Mouse (Mus musculus) mesoderm, embryonic 11.5 days (tissue): ENCODE measurements around the gene Dhrs13.

Experiments
- DNase-seq: peaks from one replicate; pipeline ENCODE4 v3.0.0-alpha.2; 2012; ENCODE audit warnings: low read depth, low spot score

Gene Dhrs13

DNA sequence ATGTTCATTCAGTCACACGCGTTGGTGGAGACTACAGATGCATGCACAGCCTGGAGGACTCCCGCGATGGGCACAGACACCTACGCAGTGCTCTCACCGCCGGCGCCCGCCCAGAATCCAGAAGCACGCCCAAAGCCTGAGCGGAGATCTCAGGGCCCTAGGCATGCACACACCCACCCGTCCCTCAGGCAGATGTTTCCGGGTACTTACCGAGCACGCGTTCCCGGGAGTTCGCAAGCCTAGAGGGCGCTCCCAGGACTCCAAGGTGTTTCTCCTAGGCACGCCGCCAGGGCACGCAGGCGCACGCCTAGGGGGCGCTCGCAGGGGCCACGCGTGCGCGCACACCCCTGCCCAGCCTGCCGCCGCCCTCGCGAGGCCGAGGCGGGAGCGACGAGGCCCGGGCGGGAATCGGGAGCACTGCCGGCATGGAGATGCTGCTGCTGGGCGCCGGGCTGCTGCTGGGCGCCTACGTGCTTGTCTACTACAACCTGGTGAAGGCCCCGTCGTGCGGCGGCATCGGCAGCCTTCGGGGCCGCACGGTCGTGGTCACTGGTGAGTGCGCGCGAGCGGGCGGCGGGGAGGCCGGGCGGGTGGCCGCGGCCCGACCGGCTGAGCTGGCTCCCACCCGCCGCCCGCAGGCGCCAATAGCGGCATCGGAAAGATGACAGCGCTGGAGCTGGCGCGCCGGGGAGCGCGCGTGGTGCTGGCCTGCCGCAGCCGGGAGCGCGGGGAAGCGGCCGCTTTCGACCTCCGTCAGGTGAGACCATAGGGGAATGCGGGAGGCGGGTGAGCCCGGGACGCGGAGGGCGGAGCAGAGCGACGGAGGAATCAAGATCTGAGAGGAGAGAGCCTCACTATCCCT, at the start of gene Dhrs13:
Gene Dhrs13, plus strand, starts transcription at position 334 of the 862 bp plus-strand sequence.
- peak; percentile 95 for DNase-seq

DNA sequence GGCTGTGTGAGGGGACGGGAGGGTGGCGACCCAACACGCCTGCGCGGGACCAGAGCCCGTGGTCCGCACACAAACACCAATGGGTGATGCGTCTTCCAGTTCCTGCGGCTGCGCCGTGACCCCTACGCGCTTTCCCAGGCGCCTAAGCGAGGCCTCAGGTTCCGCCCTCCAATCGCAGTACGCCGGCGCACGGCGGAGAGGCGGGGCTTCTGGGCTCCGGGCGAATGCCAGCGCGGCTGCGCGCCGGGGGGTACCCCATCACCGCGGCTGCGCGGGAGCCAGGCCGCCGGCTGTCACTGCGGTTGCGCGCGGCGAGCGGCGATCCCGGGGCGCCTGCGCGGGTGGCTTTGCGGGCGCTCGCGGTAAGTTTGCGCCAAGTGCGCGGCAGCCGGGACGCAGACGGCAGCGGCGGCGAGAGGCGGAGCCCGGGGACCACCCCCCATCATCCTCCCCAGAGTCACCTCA, 49.6 kb upstream of the Dhrs13 start, which contains the start of gene Phf12:
Gene Phf12, plus strand, starts transcription at position 314 of the 465 bp plus-strand sequence.
- peak; percentile 100 for DNase-seq

DNA sequence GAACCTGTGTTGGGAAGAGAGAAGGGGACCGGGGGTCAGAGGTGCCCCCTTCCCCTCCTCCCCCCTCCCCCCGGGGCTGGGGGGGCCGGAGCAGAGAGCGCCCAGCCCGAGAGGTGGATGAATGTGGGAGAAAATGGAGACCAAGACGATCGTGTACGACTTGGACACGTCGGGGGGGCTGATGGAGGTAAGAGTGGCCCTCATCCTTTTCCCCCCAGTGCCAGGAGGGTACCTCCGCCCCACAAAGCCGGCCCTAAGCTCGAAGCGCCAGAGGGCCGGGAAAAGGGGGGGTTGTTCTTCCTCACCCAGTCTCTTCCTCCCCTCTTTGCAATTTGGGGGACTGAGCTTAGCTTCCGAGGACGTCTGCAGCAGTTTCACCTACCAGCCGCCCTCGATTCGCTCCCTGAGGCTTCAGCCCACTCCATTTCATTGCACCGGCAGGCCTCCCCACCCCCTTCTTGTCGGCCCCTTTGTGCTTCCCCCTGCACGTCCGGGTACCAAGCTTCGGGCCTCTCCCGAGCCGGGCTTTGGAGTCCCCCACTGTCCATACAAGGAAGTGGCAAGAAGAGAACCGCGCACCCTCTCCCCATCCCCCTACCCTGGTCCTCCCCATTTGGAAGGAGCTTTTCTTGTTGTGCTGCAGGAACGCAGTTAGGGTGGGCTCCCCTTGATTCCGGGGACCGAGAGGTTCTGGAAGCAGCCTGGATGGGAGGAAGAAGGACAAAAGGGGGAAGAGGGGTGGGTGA, 48.7 kb upstream of the Dhrs13 start:
- DNase-seq = peak; percentile 58

DNA sequence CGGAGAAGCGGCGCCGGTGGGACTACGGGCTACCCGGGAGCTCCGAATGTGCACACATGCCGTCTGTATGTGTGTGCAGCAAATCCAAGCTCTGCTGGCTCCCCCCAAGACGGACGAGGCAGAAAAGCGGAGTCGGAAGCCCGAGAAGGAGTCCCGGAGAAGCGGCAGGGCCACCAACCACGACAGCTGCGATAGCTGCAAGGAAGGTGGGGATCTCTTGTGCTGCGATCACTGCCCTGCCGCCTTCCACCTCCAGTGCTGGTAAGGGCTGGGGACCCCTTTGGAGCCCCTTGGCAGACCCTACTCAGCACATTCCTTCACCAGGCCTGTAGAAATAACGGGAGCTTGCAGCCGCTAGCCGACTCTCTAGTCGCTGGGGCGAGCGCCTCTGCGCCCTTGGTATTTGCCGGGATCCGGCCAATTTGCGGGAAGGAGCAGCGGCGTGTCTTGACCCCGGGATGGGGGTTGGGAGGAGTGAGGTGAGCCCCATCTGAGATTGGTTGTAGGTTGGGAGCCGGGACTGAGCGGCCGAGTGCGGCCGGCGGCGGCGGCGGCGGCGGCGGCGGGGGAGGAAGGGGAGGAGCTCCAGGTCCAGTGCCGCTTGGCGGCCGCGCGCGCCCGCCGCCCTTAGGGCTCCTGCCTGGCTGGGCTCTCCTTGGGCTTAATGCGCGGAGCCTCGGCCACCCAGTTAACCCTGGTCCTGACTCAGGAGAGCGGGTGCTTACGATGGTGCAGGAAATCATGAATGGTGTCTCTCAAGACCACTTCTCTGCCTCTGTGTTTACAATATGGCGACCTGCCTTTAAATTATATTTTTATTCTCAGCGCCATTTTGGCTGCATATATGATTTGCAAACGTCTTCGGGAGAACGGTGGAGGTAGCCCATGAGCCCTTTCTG, 47.9 kb upstream of the Dhrs13 start:
- DNase-seq = peak; percentile 53

DNA sequence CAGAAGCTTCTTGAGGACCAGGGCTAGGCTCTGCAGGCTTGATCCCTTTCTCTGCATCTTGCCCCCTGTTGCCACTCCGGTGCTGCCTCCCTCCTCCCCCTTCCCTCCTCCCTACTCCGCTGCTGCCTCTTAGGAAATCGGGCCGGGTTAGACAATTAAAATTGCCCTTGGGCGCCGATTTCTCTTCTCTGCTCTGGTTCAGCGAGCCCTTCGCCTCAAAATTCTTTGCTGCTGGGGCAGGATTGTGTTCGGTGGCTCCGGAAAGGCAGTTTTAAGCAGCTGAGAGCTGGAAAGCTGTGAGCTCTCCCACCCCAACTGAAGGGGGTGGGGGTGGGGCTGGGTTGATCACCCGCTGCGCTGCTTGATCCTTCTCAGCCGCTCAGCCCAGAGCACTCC, 47.2 kb upstream of the Dhrs13 start:
- no peak for DNase-seq

DNA sequence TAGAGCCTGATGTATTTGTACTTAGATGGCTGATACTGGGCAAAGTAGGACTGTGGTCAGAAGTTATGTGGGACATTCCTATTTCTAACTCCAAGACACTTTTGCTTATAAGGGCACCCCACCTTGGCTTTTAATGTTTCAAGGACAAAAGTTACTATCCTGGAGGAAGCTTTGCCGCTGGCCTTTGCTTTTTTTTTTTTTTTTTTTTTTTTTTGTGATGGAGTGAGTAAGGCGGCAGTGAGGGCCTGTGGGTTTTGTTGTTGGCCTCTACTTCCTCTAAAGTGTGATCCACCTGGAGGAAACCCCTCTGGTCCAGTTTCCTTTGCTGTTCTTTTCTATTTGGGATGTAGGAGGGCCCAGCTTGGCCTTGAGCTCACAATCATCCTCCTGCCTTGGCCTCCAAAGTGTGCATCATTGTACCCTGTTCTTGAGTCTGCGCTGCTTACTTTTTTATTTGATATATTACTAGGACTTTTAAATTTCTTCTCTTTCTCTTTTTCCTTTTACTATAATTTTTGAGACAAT, 46.5 kb upstream of the Dhrs13 start:
- DNase-seq = no peak

DNA sequence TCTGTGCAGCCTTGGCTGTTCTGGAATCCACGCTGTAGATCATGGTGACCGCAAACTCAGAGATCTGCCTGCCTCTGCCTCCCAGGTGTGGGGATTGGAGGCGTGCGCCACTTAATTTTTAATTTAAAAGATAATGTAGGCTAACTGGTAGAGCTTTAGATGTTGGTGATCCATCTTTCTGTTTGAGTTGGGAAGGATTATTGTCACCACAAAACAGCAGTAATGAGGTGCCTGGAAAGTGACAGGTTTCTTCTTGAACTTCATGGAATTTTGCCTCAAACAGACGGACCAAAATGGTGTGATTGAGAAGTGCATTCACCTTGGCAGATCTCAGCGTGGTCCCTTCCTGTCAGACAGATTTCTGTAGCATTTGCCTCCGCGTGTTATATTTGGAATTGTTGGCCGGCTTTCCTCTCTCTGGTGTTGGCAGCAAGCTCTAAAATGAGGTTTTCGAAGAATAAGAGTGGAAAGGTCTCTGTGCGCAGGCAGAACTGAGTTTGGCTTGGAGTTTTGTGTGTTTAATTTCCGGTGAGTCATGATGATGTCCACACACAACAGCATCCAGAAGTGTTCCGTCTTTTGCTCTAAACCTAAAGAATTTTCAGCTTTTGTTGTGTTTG, 42.9 kb upstream of the Dhrs13 start:
- DNase-seq = no peak

DNA sequence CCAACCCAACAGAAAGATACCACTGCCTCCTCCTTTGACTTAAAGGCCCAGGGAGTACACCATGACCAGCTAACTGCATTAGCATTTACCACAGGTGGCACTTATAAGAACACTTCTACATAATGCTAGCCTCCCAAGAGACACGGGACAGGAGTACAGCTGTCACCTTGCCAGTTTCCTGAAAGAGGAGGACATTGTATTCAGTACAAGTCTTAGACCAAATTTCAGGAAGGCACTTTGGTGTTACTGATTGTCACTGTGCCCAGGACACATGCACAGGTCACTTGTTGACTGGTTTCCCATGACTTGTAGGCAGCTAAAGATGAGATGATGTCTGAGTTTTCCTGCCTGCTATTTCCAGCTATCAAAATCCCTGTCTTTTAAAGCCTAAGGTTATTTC, 36.5 kb upstream of the Dhrs13 start:
- no peak for DNase-seq

DNA sequence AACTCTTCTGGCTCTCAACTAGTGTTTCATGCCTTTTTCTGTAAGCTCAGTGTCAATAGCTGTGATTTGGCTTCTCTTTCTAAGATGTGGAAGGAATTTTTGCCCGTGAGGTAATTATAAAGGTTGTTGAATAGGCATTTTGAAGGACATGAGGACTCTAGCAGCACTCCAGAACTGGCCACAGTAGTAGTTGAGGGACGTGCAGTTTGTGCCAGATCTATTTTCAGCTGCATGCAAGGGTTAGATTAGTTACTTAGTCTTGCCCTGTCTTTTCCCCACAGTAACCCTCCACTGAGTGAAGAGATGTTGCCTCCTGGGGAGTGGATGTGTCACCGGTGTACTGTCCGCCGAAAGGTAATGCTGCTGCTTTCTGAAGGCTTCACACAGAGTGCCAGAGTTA, 25.6 kb upstream of the Dhrs13 start:
- DNase-seq = no peak

DNA sequence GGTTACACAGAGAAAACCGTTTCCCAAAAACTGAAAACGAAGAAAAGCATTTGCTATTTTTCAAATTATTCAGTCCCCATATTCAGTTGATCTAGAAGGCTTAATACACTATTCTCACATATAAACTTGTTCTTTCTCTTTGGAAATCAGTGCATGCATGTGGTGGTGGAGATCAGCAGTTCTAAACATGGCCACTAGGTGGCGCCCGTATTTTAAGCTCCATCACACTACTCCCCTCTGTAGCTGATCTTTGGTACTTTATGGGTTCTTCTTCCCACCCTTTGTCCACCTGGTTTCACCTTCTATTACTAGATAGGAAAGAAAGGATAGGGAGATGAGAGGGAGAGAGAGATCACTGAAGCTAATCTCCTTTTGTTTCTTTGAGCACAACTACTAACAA, 12.4 kb upstream of the Dhrs13 start:
- DNase-seq = peak; percentile 85

DNA sequence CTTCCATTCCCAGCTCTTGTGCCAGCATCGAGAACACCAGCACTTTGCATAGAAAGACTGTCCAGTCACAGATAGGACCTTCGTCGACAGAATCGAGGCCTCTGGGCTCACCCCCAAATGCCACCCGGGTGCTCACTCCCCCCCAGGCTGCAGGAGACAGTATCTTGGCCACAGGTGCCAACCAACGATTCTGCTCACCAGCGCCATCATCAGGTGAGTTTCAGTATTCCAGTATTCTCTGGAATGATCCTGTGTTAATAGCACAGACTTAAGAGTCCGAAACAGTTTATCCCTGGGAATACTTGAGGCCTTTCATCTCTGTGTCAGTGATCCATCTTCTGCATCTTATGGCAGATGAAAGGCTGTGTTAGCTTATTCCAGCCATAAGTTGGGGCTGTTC, 8.5 kb upstream of the Dhrs13 start:
- peak; percentile 43 for DNase-seq

DNA sequence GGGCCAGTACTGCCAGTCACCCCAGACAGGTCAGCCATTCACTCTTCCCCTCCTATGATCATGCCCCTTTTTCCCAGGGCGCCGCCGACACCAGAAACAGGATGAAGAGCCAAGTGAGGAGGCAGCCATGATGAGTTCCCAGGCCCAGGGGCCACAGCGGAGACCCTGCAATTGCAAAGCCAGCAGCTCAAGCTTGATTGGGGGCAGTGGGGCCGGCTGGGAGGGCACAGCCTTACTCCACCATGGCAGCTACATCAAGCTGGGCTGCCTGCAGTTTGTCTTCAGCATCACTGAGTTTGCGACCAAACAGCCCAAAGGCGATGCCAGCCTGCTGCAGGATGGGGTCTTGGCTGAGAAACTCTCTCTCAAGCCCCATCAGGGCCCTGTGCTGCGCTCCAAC, 2.8 kb upstream of the Dhrs13 start:
- DNase-seq = no peak

DNA sequence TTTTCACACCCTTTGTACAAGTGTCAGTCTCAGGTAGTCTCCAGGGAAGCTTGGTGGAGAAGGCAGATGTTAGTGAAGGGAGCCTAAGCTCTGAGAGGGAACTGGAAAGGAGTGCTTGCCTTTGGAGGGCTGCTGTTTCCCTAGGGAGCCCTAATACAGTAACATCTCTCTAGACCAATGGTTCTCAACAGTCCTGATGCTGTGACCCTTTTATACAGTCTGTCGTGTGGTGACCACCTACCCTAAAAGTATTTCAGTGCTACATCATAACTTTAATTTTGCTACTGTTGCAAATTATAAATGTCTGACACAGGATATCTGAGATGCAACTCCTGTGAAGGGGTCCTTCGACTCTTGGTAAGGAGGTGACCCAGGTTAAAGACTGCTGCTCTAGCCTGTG, 1.5 kb upstream of the Dhrs13 start:
- DNase-seq = no peak

DNA sequence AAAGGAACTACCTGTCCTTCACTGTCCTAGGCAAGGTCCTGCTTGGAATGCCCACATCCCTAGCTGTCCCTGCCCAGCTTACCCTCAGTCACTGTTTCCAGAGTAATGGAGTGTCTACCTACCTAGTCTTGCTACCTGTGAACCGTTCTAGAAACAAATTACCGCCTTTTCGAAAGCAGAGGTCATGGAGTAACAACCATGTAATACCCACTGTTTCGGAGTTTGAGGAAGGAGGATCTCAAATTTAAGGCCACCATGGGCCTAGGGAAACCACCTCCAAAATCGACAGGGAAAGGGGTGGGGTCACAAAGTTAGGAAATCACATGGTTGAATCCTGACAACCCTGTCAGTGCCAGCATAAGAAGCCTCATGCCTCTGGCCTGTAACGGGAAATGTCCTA, 691 bp upstream of the Dhrs13 start:
- DNase-seq = no peak

DNA sequence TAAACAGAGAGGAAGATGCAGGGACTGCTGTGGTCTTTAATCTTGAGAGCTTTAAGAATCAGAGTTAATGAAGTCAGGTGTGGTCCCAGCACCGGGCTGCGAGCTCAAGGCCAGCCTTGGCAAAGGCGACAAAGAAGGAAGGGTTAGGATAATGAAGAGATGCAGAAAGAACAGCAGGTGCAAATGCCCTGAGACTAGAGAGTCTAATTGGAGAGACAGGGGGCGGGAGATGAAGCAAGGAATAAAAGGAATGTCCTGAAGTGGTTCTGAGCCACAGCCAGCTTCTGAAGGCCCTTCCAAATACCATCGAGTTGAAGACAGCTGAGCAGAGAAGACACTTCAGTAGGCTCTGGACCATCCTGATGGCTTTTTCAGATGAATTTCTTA, 722 bp downstream of the Dhrs13 start:
- no peak for DNase-seq

DNA sequence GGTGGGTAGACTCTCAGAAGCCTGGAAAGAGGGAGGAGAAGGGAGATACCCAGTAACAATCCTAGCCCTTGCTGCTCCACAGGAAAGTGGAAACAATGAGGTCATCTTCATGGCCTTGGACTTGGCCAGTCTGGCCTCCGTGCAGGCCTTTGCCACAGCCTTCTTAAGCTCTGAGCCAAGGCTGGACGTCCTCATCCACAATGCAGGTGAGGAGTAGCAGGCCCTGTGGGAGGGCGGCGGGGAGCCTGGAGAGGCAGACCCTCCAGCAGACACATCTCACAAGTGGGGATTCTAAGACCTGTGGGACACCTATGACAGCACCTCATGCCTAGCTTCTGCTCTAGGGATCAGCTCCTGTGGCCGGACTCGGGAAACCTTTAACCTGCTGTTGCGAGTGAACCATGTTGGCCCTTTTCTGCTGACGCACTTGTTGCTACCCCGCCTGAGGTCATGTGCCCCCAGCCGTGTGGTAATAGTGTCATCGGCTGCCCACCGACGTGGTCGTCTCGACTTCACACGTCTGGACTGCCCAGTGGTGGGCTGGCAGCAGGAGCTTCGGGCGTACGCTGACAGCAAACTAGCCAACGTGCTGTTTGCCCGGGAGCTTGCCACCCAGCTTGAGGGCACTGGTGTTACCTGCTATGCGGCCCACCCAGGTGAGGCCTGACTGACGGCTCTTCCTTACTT, 2.0 kb downstream of the Dhrs13 start:
- no peak for DNase-seq

DNA sequence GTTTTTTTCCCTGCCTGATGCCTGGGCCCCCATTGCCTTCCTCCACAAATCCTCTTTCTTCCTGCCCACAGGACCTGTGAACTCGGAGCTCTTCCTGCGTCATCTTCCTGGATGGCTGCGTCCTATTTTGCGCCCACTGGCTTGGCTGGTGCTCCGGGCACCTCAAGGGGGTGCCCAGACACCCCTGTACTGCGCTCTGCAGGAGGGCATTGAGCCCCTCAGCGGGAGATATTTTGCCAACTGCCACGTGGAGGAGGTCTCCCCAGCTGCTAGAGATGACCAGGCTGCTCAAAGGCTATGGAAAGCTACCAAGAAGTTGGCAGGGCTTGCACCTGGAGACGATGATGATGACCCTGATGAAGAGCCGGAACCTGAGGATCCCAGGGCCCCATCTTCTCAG, 4.7 kb downstream of the Dhrs13 start:
- DNase-seq = no peak

DNA sequence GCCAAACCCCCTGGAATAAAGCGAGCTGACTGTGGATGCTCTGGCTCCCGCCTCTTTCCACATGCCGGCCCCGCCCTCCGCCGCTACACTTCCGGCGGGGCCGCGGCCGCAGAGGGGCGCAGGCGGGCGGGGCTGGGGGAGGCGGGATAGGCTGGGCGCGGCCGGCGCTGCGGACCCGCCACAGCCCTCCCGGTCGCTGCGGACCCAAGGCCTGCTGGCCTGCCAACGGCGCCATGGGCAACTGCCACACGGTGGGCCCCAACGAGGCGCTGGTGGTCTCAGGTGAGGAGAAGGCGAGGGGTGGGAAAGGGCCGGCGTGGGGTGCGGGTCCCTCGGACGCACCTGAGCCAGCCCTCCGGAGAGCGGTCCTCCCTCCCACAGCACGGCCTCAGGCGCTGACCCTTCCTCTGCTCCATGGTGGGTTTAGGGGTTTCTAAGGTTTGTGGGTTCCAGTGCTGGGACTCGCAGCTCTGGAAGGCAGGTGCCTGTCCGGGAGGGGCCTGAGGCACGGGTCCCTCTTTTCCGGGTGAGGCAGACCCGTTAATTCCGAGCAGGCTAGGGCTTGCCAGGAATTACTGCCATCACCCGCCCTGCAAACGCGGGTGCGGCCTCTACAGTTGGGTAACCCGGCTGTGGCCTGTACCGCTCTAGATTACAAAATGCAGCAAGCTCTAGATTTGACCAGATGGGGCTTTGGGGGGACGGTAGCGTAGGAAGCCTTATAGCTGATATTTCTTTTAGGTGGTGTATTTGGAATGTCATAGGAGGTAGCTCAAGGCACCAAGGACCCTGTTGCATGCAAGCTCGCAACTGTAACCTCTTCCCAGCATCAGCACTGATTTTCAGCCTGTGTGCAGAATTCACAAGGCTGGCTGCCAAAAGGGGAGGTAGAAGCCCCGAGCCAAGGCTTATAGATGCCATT, 6.0 kb downstream of the Dhrs13 start, which contains the start of gene Flot2:
Gene Flot2, plus strand, starts transcription at position 101 of the 922 bp plus-strand sequence.
- peak; percentile 52 for DNase-seq

DNA sequence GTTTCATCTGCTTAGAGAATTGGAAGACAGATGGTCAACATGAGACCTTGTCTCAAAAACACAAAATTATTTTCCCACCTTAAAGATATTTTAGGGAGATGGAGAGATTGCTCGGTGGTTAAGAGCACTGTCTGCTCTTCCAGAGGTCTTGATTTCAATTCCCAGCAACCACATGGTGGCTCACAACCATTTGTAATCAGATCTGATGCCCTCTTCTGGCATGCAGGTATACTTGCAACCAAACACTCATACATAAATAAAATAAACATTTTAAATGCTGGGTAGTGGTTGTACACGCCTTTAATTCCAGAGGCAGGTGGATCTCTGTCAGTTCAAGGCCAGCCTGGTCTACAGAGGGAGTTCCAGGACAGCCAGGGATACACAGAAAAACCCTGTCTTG, 8.8 kb downstream of the Dhrs13 start:
- no peak for DNase-seq
